Mouse (Mus musculus): ENCODE results near the gene Ugt1a9.

- TF ChIP-seq CTCF (IDR thresholded peaks at IDR 0.05; ENCODE audit: borderline replicate concordance, control insufficient read depth, extremely low read depth, insufficient read depth, low read length, poor library complexity), result no peak
- no peak for TF ChIP-seq POLR2A (IDR thresholded peaks at IDR 0.05; ENCODE audit: control insufficient read depth, extremely low read depth, insufficient read depth, low read length, poor library complexity)
Observed at GRCm38 (mm10) chr1:88268070-88268469, 197.5 kb downstream of the Ugt1a9 start.

All from thymus, adult 2 months (tissue).